Comparison of ENCODE assay signal across 10 mouse cellular contexts in the genomic region with DNA sequence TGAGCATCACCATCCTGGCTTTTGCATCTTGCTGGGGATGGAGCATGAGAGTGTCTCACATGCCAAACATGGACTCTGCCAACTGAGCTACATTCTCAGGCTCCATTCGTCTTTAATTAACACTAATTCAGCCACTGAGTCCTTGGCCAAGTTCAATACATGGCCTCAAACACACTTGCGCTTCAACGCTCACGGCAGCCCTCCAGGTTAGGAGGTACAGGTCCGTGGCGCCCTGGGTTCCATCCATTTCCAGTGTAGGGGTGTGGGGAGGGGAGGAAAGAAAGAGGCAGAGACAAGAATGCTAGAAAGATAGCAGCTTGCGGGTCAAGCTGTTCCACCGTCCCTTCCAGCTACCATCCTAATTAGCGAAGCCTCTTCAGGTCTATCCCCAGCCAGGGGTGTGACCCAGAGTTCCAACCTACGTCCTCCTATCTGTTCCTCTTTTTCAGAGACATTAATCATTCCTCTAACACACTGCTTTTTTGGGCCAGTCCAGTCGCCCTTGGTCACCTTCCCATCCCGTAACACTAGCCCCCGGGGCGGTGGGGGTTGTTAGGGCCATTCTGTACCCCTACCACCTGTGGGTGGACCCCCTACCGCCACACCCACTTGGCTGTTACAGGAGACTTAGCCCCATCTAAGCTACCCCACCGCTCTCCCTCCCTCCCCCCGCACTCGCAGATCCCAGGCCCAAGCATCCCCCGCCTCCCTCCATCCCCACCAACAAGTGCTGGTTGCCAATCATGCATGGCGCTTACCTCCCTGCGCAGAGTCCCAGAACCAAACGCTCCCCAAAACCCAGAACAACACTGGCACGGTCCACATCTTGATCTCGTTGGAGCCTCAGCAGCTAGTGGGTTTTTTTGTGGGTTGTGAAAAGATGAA. TPM values are rescaled to one million over a fixed set of nuclear protein-coding genes. Genes with fewer than 3 reads are reported as not detected.
A peak's percentile ranks its signal among the peaks of the same experiment; 100 is the strongest.
DNase-seq lines count a peak whose midpoint lies in the region; ATAC-seq lines count a peak whose summit lies in the region.
"Had no signal": no experiment of that assay in that cellular context is flagged by ENCODE, and none has a peak within 500 bp of the region (broad histone marks: within the 10 kb centered on the region; RNA-seq: fewer than 3 reads in every experiment).

No protein-coding gene starts in this region.

- no peaks in the 10 kb centered on the region for H3K9me3 ChIP-seq in kidney, embryonic 15.5 days (replicated peaks)
- H3K9me3 ChIP-seq in liver, embryonic 15.5 days (replicated peaks): no peaks in the 10 kb centered on the region
- no peaks in the 10 kb centered on the region for H3K9me3 ChIP-seq in stomach, embryonic 15.5 days

- H3K9ac ChIP-seq in kidney, embryonic 15.5 days: peak overlapping the region; percentile 35
- no peak overlapping the region for H3K9ac ChIP-seq in liver, embryonic 15.5 days
- no peak overlapping the region for H3K9ac ChIP-seq in stomach, embryonic 15.5 days

- H3K27me3 ChIP-seq in kidney, embryonic 15.5 days: peaks cover 7% of the 10 kb centered on the region; the same call in 1 of the 2 replicates
- peaks cover 64% of the 10 kb centered on the region for H3K27me3 ChIP-seq in liver, embryonic 15.5 days
- H3K27me3 ChIP-seq in stomach, embryonic 15.5 days (replicated peaks): no peaks in the 10 kb centered on the region

- peaks cover 72% of the 10 kb centered on the region for H3K4me1 ChIP-seq in kidney, embryonic 15.5 days
- no peaks in the 10 kb centered on the region for H3K4me1 ChIP-seq in liver, embryonic 15.5 days (replicated peaks)
- peaks cover 7% of the 10 kb centered on the region; the same call in 1 of the 2 replicates for H3K4me1 ChIP-seq in stomach, embryonic 15.5 days

- H3K27ac ChIP-seq in kidney, embryonic 15.5 days: peak overlapping the region; percentile 87
- H3K27ac ChIP-seq in liver, embryonic 15.5 days (replicated peaks): no peak overlapping the region
- H3K27ac ChIP-seq in stomach, embryonic 15.5 days: no peak overlapping the region

- 5% methylated on average over 24 of the region's 24 CpGs for WGBS in kidney, embryonic 15.5 days
- WGBS in liver, embryonic 15.5 days (ENCODE audit: insufficient replicate concordance): 9% methylated on average over 24 of the region's 24 CpGs
- 13% methylated on average over 24 of the region's 24 CpGs for WGBS in stomach, embryonic 15.5 days

- H3K36me3 ChIP-seq in kidney, embryonic 15.5 days: no peaks in the 10 kb centered on the region
- H3K36me3 ChIP-seq in liver, embryonic 15.5 days (replicated peaks): no peaks in the 10 kb centered on the region
- H3K36me3 ChIP-seq in stomach, embryonic 15.5 days: no peaks in the 10 kb centered on the region

- peak overlapping the region; percentile 49 for H3K4me3 ChIP-seq in kidney, embryonic 15.5 days (replicated peaks)
- 0 out of 2 replicates have a peak overlapping the region, but pooled peaks have one; percentile 7 for H3K4me3 ChIP-seq in liver, embryonic 15.5 days (replicated peaks)
- H3K4me3 ChIP-seq in stomach, embryonic 15.5 days (replicated peaks): peak overlapping the region; percentile 45

- DNase-seq in kidney, adult 18-20 months: no peak
- peak; percentile 70 for DNase-seq in embryo, embryonic 9.5 days (ENCODE audit: extremely low spot score)
- DNase-seq in heart, postnatal 4 days: peak; percentile 18
- no peak for DNase-seq in adrenal gland, postnatal 25 days
- DNase-seq in left cerebral cortex, adult 8-10 months (ENCODE audit: low spot score in 2 of 2): no peak

- ATAC-seq in kidney, embryonic 15.5 days (replicated peaks; ENCODE audit: low FRiP score): peak; percentile 70
- no peak for ATAC-seq in liver, embryonic 15.5 days (ENCODE audit: insufficient read depth)
- peak; percentile 23; the same call in 1 of the 2 replicates for ATAC-seq in stomach, embryonic 15.5 days (ENCODE audit: insufficient read depth, low FRiP score, low read depth)

- H3K4me2 ChIP-seq in kidney, embryonic 15.5 days: peak overlapping the region; percentile 66
- H3K4me2 ChIP-seq in liver, embryonic 15.5 days: peak overlapping the region; percentile 23
- peak overlapping the region; percentile 61 for H3K4me2 ChIP-seq in stomach, embryonic 15.5 days

RNA-seq across cellular contexts. Expression of gene Pdpn, which starts 0.7 kb away (rescaled TPM):
- polyA plus RNA-seq in kidney, embryonic 15.5 days (2015; fragmentation: Nextera tagmentation; extraction: Ambion mirVana): 50.0 and 50.7 TPM in 2 replicates
- total RNA-seq in heart, postnatal 4 days (2021): 10 to 100 TPM; 13.0 to 14.3 TPM
- 1.1 and 1.8 TPM in 2 replicates for polyA plus RNA-seq in liver, embryonic 15.5 days (2015; fragmentation: Nextera tagmentation; extraction: Ambion mirVana)
- polyA plus RNA-seq in stomach, embryonic 15.5 days (2015; fragmentation: Nextera tagmentation; extraction: Ambion mirVana): 27.4 and 29.7 TPM in 2 replicates
- 2.8 and 4.1 TPM in 2 replicates for total RNA-seq in adrenal gland, postnatal 25 days (2021)
- total RNA-seq in left cerebral cortex, adult 8-10 months (2022): 10 to 100 TPM; 15.2 to 25.6 (median 19.6) TPM
- total RNA-seq: MEL had no signal

RNA-seq across cellular contexts. Expression of gene Lrrc38, which starts 50.9 kb away (rescaled TPM):
- polyA plus RNA-seq in kidney, embryonic 15.5 days (2015; fragmentation: Nextera tagmentation; extraction: Ambion mirVana): 0.17 and 0.31 TPM in 2 replicates
- total RNA-seq in heart, postnatal 4 days (2021): under 1 TPM; 0.29 to 0.33 TPM
- 0.07 TPM in 1 of 2 replicates, not detected in the other for polyA plus RNA-seq in liver, embryonic 15.5 days (2015; fragmentation: Nextera tagmentation; extraction: Ambion mirVana)
- polyA plus RNA-seq in stomach, embryonic 15.5 days (2015; fragmentation: Nextera tagmentation; extraction: Ambion mirVana): 0.18 TPM in 1 of 2 replicates, not detected in the other
- total RNA-seq in adrenal gland, postnatal 25 days (2021): not detected in 2 replicates
- 1 to 10 TPM; 1.5 to 2.2 (median 1.8) TPM for total RNA-seq in left cerebral cortex, adult 8-10 months (2022)
- total RNA-seq: MEL had no signal
- polyA plus RNA-seq: large intestine, adult 2 months had no signal

Comparison
In these comparisons a context has a peak if more than half of its experiments do, and no peak if none do; other contexts are left out.
1. DNase-seq: peak in embryo, embryonic 9.5 days (single experiment) and heart, postnatal 4 days (single experiment); none in kidney, adult 18-20 months (single experiment), adrenal gland, postnatal 25 days (single experiment) and left cerebral cortex, adult 8-10 months (0 of 2).
2. Peak in every context shown above with its lines, with median percentiles within 50 percentile points of each other: H3K4me2 ChIP-seq and H3K4me3 ChIP-seq.